Mouse (Mus musculus) lung, embryonic 15.5 days (tissue): Measurements from ENCODE around the gene Tnni3. TPM values are rescaled to one million over a fixed set of nuclear protein-coding genes. Genes with fewer than 3 reads are reported as not detected.
"Not testable (repeated sequence)": the region's sequence is repeated elsewhere in the genome, so short reads cannot be mapped to it uniquely, and the experiment has no call there.

Experiments
- ATAC-seq: fragments of 200-750 bp; cut with Nextera tagmentation; 2 replicates; pipeline ENCODE4 v1.8.0; 2017; ENCODE audit warnings: moderate number of reproducible peaks, borderline replicate concordance; ENCODE audit not compliant: low FRiP score, low TSS enrichment; ENCODE audit errors: extremely low read depth
- H3K27ac ChIP-seq: fragments of 300-500 bp; sonication (generic); 2 replicates; pipeline ENCODE4 v1.5.1; 2015; ENCODE audit warnings: moderate library complexity, mild to moderate bottlenecking, inconsistent platforms
- H3K27me3 ChIP-seq: fragments of 300-500 bp; sonication (generic); 2 replicates; pipeline ENCODE4 v1.6.1; 2015; ENCODE audit warnings: inconsistent platforms
- H3K36me3 ChIP-seq: fragments of 300-500 bp; sonication (generic); 2 replicates; pipeline ENCODE4 v1.6.1; 2015; ENCODE audit warnings: inconsistent platforms
- H3K4me1 ChIP-seq: fragments of 300-500 bp; sonication (generic); 2 replicates; pipeline ENCODE4 v1.6.1; 2015; ENCODE audit warnings: inconsistent platforms
- H3K4me2 ChIP-seq: fragments of 300-500 bp; sonication (generic); 2 replicates; pipeline ENCODE4 v1.6.1; 2015; ENCODE audit warnings: inconsistent platforms, mild to moderate bottlenecking, moderate library complexity
- H3K4me3 ChIP-seq: fragments of 300-500 bp; sonication (generic); 2 replicates; pipeline ENCODE4 v1.5.1; 2015; ENCODE audit warnings: mild to moderate bottlenecking, inconsistent platforms
- H3K9ac ChIP-seq: fragments of 300-500 bp; sonication (generic); 2 replicates; pipeline ENCODE4 v1.6.1; 2015; ENCODE audit warnings: inconsistent platforms
- H3K9me3 ChIP-seq: fragments of 300-500 bp; sonication (generic); 2 replicates; pipeline ENCODE4 v1.6.1; 2016; ENCODE audit warnings: inconsistent platforms
- WGBS: fragments of 180-500 bp; shearing (Covaris S2); methylation state at CpG from one replicate; pipeline ENCODE4 v1.1.7; 2015; 5-methylcytosine and 5-hydroxymethylcytosine counted together
- polyA plus RNA-seq: library from polyadenylated mRNA; unstranded; fragments of >200 nt; fragmentation: Nextera tagmentation; extraction: Ambion mirVana; gene quantifications from 2 replicates; pipeline ENCODE4 v1.2.1, GENCODE M21; 2015

The Tnni3 gene
- polyA plus RNA-seq, 1 experiment from 2014 or later, result 114 TPM

GRCm38 (mm10) chr7:4537181-4537580 is 13.2 kb upstream of the Tnni3 start:
- H3K36me3 ChIP-seq, result no peaks in the 10 kb centered on the region
- H3K9me3 ChIP-seq, result no peaks in the 10 kb centered on the region
- H3K4me1 ChIP-seq, result peaks cover under 1% of the 10 kb centered on the region
- no peak overlapping the region for H3K27ac ChIP-seq
- no peaks in the 10 kb centered on the region for H3K27me3 ChIP-seq
- 46% methylated on average over 4 of the region's 4 CpGs for WGBS
- H3K9ac ChIP-seq, result no peak overlapping the region
- no peak overlapping the region for H3K4me3 ChIP-seq
- no peak overlapping the region for H3K4me2 ChIP-seq
- no peak for ATAC-seq

GRCm38 (mm10) chr7:4536369-4536768 is 12.3 kb upstream of the Tnni3 start:
- Histone ChIP-seq H3K9me3 (no peaks in the 10 kb centered on the region), H3K27ac (no peak overlapping the region)
- 93% methylated on average over 4 of the region's 4 CpGs for WGBS

GRCm38 (mm10) chr7:4532005-4532729 is 8.1 kb upstream of the Tnni3 start, which contains the start of gene Dnaaf3:
TSS of gene Dnaaf3 (minus strand) at chr7:4532453.
- no peaks in the 10 kb centered on the region for H3K27me3 ChIP-seq
- peak; percentile 89; the same call in 1 of the 2 replicates for ATAC-seq
- no peak within 1 kb of the TSS for H3K27ac ChIP-seq
- H3K9ac ChIP-seq, result peak within 1 kb of the TSS; percentile 33
- no peaks in the 10 kb centered on the region for H3K9me3 ChIP-seq
- H3K4me1 ChIP-seq, result peaks cover 4% of the 10 kb centered on the region
- no peaks in the 10 kb centered on the region for H3K36me3 ChIP-seq
- H3K4me3 ChIP-seq, result peak within 1 kb of the TSS; percentile 42
- WGBS, result 5% methylated on average over 28 of the region's 28 CpGs
- H3K4me2 ChIP-seq, result peak within 1 kb of the TSS; percentile 66

More at GRCm38 (mm10) chr7:4536369-4536768, 12.3 kb upstream of the Tnni3 start:
- Histone ChIP-seq H3K27me3 (no peaks in the 10 kb centered on the region), H3K36me3 (no peaks in the 10 kb centered on the region), H3K9ac (no peak overlapping the region), H3K4me2 (no peak overlapping the region), H3K4me3 (no peak overlapping the region), H3K4me1 (peaks cover 4% of the 10 kb centered on the region)
- no peak for ATAC-seq

GRCm38 (mm10) chr7:4530166-4530565 is 6.1 kb upstream of the Tnni3 start:
- not testable (repeated sequence) for H3K27me3 ChIP-seq, H3K9ac ChIP-seq, H3K27ac ChIP-seq, H3K9me3 ChIP-seq, ATAC-seq, H3K4me2 ChIP-seq, H3K36me3 ChIP-seq, H3K4me3 ChIP-seq
- H3K4me1 ChIP-seq, result peaks cover 15% of the 10 kb centered on the region
- WGBS, result 32% methylated on average over 8 of the region's 8 CpGs

GRCm38 (mm10) chr7:4527302-4527689 is 3.3 kb upstream of the Tnni3 start:
- Histone ChIP-seq H3K9ac (no peak overlapping the region), H3K4me3 (no peak overlapping the region), H3K27me3 (no peaks in the 10 kb centered on the region), H3K36me3 (no peaks in the 10 kb centered on the region), H3K27ac (no peak overlapping the region), H3K9me3 (no peaks in the 10 kb centered on the region), H3K4me2 (peak overlapping the region; percentile 76; the same call in 1 of the 2 replicates), H3K4me1 (peaks cover 15% of the 10 kb centered on the region)
- ATAC-seq, result no peak
- 46% methylated on average over 18 of the region's 18 CpGs for WGBS

- peak overlapping the region; percentile 53; the same call in 1 of the 2 replicates for H3K27ac ChIP-seq
- peak overlapping the region; percentile 76 for H3K4me2 ChIP-seq
- peak overlapping the region; percentile 43 for H3K4me3 ChIP-seq
- H3K4me1 ChIP-seq, result peaks cover 11% of the 10 kb centered on the region
- 24% methylated on average over 40 of the region's 40 CpGs for WGBS
- ATAC-seq, result peak; percentile 93
- H3K9me3 ChIP-seq, result no peaks in the 10 kb centered on the region
- 0 out of 2 replicates have a peak, but pooled peaks cover 3% of the 10 kb centered on the region for H3K27me3 ChIP-seq
- H3K36me3 ChIP-seq, result no peaks in the 10 kb centered on the region
- peak overlapping the region; percentile 43 for H3K9ac ChIP-seq
These were observed 2.6 kb upstream of the Tnni3 start for GRCm38 (mm10) chr7:4526341-4527301.

- no peaks in the 10 kb centered on the region for H3K9me3 ChIP-seq
- H3K9ac ChIP-seq, result no peak overlapping the region
- H3K36me3 ChIP-seq, result no peaks in the 10 kb centered on the region
- H3K4me1 ChIP-seq, result peaks cover 11% of the 10 kb centered on the region
- no peak overlapping the region for H3K27ac ChIP-seq
- H3K4me3 ChIP-seq, result no peak overlapping the region
- H3K4me2 ChIP-seq, result no peak overlapping the region
- WGBS, result 87% methylated on average over 33 of the region's 33 CpGs
- H3K27me3 ChIP-seq, result 0 out of 2 replicates have a peak, but pooled peaks cover 5% of the 10 kb centered on the region
- no peak for ATAC-seq
These were observed 561 bp downstream of the Tnni3 start for GRCm38 (mm10) chr7:4523205-4524130.

GRCm38 (mm10) chr7:4522292-4522691 is 1.7 kb downstream of the Tnni3 start:
- ATAC-seq, result no peak
- 0 out of 2 replicates have a peak, but pooled peaks cover 5% of the 10 kb centered on the region for H3K27me3 ChIP-seq
- H3K27ac ChIP-seq, result no peak overlapping the region
- WGBS, result 69% methylated on average over 6 of the region's 6 CpGs
- no peaks in the 10 kb centered on the region for H3K36me3 ChIP-seq
- H3K9ac ChIP-seq, result no peak overlapping the region
- H3K4me3 ChIP-seq, result no peak overlapping the region
- peaks cover 14% of the 10 kb centered on the region for H3K4me1 ChIP-seq
- no peak overlapping the region for H3K4me2 ChIP-seq
- no peaks in the 10 kb centered on the region for H3K9me3 ChIP-seq

GRCm38 (mm10) chr7:4521231-4522003 is 2.6 kb downstream of the Tnni3 start:
- H3K4me2 ChIP-seq, result peak overlapping the region; percentile 56
- H3K36me3 ChIP-seq, result no peaks in the 10 kb centered on the region
- no peak overlapping the region for H3K9ac ChIP-seq
- no peaks in the 10 kb centered on the region for H3K9me3 ChIP-seq
- peaks cover 11% of the 10 kb centered on the region for H3K4me1 ChIP-seq
- 25% methylated on average over 32 of the region's 32 CpGs for WGBS
- peak; percentile 19; the same call in 1 of the 2 replicates for ATAC-seq
- peak overlapping the region; percentile 20 for H3K4me3 ChIP-seq
- no peak overlapping the region for H3K27ac ChIP-seq
- H3K27me3 ChIP-seq, result 0 out of 2 replicates have a peak, but pooled peaks cover 5% of the 10 kb centered on the region

GRCm38 (mm10) chr7:4518487-4518886 is 5.5 kb downstream of the Tnni3 start:
- Histone ChIP-seq H3K4me2 (no peak overlapping the region), H3K27ac (no peak overlapping the region), H3K27me3 (0 out of 2 replicates have a peak, but pooled peaks cover 5% of the 10 kb centered on the region), H3K36me3 (no peaks in the 10 kb centered on the region), H3K4me1 (peaks cover 18% of the 10 kb centered on the region), H3K9me3 (no peaks in the 10 kb centered on the region), H3K4me3 (no peak overlapping the region), H3K9ac (no peak overlapping the region)
- 65% methylated on average over 1 of the region's 1 CpGs for WGBS
- ATAC-seq, result no peak
